Mouse (Mus musculus) CD4-positive, CD25-positive, alpha-beta regulatory T cell, adult 4 months (primary cell): ENCODE measurements at regions not wholly inside any gene's neighbourhood (a gene's known extent, or its start where the extent isn't known, plus 50 kb on each side); places are given as distances from the start of the nearest gene placed in this dataset.

Experiments
- ATAC-seq: one replicate; pipeline ENCODE4 v1.8.0; 2017

DNA sequence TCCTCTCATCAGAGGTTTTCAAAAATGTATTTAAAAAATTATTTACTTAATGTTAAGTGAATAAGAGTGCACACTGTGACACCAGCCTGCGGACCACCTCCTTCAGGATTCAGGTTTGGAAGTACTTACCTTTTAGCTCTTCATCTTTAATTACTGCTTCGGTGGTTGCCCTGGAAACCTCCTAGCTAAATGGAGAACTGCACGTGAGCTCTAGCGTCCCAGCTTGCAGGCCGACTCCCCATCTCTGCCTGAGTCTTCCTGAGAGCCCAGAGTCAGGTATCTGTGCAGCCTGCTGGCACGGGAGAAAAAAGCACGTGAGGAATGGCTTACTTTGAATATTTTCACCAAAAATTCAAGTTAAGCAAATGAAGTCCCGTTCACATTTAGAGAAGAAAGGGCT lies 207.5 kb upstream of the Klf14 start:
- no peak for ATAC-seq

DNA sequence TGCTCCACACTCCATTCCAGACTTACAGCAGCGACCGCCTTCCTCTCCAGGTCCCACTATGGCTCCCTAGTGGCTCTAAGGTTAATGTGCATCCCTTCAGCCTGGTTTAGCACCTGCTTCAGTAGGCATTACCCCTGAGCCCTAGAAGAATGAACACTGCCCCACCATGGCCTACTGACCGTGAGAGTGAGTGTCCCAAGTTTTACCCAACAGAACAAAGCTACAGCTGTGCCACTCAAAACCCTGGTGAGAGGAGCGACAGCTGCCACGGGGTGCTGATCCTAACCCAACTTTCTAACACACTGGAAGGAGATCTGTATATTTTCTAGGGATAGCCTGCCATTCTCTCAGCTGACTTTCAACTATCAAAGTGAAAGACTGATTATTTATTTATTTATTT lies 208.9 kb upstream of the Klf14 start:
- no peak for ATAC-seq

DNA sequence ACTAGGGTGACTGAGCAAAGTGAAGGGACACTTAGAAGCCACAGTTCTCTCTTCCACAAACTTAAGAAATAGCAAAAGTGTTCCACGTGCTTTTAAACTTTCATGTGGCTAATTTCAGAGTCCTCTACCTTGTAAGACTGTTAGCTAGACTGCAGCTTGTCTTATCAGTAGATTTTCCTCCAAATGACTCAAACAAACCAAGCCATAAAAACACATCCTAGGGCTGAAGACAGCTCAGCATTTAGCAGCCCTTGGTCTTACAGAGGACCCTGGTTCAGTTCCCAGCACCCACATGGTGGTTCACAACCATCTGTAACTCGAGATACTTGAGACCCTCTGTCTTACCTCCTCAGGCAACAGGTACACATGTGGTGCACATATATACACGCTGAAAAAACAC lies 209.9 kb upstream of the Klf14 start:
- no peak for ATAC-seq

DNA sequence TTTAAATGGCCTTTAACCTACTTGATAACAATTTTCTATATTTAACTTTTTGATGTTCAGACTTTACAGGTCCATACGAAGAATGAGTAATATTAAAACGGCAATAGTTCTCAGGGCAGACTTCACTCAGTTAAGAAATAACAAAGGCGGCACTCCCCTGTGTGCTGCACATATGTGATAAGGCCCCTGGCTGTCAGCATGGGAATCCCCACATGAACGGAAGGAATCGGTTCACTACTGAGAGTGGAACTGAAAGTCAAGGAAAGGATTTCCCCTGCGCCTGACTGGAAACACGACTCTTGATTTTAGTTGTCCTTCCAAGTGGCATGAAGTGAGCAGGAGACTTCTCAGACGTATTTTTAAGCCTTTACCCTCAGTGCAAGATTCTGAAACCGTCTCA lies 210.5 kb upstream of the Klf14 start:
- ATAC-seq = peak; percentile 88

DNA sequence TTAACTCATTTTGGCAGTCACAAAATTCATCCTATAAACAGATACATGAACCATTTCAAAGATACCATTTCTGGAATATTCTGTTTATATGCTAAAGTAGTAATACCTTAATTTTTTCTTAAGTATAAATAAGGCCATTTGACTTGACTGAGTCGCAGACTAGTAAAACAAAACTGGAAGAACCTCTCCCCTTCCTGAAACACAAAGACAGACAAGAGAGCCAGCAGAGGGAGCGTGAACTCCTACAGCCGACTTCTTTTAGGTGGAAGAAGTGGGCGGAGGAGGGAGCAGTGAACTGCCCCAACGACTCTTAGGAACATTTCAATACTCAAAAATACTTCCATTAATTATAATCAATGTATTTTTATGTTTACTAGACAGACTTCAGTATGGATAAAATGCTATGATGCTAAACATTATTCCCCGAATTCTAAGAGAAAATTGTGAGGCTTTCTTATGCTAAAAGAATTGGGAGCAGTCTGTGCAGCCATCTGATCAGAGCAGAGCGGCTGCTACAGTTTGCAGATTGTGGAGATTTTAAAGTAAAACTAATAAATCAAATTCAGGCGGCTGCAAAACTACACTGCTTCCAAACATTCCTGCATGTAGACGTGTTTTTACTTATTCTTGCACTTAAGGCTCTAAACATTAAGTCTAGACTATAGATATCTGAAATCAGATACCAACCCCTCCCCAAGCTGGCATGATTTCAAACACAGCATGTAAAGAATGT lies 211.2 kb upstream of the Klf14 start:
- ATAC-seq = no peak

DNA sequence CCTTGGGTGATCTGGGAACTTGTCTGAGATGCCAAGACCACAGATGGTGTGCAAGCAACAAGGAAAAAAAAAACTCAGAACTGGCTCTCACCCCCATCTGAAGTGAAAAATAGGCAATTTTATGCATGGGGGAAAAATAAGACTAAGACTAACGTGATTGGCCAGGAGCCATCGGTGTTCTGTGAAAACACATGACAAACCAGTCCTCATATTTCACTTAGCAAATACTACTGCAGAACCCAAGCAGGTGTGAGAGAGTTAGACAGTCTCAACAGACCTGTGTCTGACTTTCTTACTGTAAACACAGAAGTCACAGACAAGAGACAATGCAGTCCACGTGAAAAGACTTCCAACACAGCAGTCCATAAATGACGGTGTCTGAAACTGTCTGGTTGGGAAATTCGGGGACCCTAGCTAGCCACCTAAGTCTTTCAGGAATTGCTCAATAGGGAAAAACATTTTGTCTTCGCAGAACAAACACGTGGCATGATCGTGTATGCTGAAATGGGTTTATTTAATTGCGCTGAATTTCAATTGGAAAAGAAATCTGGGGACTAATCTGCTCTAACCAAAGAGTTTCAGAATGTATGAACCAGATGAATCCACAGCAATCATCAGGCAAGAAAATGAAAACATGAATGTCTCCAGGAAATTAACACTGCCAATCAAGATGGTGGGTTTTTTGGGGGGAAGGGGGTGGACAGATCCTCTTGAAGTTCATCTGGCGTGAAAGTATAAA lies 213.1 kb upstream of the Klf14 start:
- no peak for ATAC-seq

DNA sequence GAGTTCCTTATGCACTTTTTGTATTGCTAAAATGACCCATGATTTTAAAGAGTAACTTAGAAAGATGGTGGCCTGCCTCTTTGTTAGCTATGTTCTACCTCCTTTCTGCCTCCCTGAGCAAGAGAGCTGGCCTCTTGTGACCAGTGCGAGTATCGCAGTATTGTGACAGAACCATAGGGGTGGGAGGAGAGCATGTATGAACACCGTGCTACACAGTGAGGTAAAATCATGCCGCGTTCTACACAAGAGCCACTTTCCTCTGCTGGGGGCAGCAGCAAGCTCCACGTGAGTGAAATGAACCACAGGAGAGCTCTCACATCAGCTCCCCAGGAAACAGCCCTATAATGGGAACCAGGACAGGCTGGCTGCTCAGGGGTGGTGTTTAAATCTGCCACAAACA lies 216.9 kb upstream of the Klf14 start:
- ATAC-seq = peak; percentile 5

DNA sequence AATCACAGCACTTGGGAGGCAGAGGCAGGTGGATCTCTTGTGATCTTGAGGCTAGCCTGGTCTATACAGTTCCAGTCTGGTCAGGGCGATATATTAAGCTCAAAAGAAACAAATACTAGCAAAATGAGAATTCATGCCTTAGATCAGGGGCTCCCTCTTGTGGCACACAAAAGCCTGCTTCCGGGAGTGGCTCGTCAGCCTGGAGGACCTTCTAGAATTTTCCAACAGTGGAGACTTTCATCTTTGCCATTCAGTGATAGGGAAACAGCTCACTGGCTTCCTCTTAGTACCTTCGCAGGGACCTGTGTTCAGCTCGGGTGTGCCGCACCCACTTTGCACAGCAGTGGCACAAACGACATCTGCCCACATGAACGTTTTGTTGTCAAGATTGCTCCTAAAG lies 217.5 kb upstream of the Klf14 start:
- ATAC-seq = peak; percentile 87

DNA sequence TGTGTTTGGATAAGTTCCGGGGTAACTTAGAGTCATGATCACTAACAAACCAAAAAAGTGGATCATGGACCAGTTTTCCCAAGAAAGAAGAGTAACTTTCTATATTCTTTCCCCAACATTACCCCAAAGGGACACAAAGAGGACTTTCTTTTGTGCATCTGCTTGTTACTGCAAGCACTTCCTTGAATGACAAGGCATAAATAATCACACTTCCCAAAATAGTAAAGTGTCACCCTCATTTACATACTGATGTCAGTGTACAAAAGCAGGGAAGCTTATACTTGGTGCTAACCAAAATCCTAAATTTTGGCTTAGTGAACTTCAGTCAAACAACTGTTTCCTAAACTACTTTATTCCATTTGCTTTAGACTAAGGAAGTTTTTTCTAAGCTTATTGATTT lies 218.0 kb upstream of the Klf14 start:
- ATAC-seq = no peak

DNA sequence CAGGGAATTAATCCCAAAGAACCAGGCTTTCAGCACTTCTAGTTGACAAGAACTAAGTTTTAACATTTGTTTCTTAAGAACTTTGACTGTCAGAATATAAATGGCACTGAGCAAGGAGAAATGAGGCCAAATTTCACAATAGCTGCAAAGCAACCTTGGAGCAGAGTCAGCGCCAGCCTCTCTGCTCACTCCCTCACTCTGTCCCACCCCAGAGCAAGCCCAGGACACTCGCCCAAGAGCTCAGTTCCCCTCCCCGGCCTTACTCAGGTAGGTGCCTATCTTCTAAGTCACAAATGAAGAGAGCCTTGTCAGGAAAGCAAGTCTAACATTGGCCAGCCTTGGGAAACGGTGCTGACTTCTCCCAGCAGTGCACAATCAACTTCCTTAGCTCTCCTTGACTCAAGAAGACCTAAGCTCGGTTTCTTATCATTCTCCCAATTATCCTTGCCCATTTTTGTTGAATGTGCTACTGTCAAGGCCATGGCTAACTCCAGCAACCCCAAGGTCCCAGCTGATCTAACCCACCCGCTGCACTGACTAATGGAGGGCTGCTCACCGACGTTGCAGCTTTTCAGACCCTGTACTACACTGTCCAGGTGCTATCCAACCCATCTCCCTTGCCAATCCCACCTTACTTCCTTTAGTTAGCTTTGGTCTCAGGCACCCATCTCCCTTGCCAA lies 219.5 kb upstream of the Klf14 start:
- no peak for ATAC-seq

DNA sequence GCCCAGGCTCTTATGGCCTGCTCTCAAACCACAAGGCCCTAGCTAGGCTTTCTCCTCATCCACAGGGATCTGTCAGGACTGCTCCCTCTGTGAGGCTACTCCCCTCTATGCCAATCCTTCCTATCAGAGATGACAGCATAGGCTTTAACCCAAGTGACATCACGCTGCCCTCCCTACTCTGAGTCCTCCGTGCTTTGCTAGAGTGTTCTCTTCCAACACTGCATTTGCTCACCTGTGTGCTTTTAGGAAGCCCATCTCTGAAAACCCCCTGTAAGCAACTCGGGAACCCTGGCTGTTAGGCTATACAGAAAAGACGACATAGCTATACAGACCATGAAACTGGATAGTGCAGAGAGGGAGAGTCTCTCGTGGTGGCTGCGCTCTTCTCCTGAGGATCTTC lies 216.3 kb upstream of the Mkln1 start:
- ATAC-seq = no peak

DNA sequence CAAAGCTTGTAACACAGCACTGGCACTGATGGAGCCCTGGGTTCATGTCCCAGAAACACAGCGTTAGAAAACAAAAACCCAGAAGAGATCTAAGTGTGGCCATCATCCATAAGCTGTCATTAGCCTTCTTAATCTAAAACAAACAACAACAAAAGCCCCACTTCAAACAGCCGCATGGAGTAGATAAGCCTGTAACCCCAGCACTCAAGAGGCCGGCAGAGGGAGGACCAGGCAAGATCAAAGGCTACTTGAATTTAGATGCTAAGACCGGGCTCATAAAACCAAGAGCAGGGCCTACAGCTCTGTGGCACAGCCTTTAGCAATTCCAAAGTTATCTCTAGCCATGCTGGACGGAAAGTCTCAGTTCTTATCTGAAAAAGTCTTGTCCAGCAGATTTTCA lies 215.4 kb upstream of the Mkln1 start:
- no peak for ATAC-seq

DNA sequence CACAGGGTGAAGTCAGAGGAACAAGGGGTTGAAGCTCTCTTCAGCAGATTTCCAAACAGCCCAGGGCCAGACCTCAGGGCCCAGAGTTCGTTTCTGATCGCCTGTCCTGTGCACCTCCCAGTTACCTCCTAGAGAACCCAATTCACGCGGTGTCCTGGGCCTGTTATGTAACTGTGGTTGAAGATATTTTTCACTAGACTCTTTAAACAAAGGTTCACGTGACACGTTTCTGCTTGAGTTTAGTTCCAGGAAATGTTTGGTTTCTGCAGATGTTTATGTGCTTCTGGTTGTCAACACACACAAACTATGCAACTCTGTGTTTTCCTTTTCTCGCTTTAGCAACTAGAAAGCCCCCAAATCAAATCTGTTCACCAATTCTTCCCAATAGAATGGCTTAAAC lies 214.0 kb upstream of the Mkln1 start:
- ATAC-seq = peak; percentile 66

DNA sequence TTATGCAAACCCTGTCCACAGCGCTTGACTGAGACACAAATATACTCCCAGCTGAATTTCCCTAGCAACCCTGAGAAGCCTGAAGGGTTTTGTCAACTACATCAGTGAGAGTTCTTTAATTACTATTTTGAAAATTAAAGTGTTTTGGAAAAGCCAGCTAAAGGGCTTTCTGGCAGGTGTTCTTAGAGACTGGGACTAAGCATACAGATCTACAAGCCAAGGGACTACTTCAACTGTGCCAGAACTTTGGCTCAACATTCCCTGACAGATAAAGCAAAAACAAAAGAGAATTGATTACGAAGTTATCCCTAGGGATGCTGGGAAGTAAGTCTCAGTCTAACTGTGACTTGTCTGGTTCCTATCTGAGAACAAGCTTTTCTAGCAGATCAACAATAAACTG lies 213.4 kb upstream of the Mkln1 start:
- ATAC-seq = no peak

DNA sequence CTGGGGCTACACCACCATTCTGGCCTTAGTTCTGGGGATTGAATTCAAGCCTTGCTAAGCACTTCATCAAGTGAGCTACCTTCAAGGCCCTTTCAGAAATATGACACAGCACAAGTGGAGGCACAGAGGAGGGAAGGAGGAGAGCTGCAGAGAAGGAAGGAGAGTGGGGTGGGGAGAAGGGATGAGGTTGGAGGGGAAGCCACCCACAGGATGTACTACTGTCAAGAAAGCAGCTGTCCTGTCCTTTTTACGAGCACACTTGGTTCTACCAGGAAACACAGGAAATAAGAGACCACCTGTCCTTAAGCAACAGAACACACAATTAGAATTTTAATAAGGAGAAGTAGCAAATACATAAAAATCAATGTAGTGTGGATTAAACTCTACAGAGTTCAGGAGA lies 210.5 kb upstream of the Mkln1 start:
- ATAC-seq = peak; percentile 22

DNA sequence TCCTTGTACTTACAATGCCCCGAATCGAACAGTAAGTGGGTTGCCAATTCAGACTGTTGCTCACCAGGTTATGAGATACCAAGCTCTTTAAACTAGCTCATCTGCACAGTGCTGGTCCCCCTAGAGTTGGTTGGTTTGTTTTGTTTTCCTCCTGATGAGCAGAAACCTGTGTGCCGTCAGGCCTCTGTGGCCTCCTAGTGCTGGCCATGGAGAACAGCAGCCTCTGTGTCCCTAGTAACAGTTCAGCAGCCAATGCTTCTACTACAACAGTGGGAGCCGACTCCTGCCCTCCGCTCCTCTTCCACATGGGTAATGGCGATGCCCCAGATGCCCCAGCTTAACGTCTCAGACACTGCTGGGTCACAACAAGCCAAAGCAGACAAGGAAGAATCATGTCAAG lies 209.5 kb upstream of the Mkln1 start:
- ATAC-seq = peak; percentile 40

DNA sequence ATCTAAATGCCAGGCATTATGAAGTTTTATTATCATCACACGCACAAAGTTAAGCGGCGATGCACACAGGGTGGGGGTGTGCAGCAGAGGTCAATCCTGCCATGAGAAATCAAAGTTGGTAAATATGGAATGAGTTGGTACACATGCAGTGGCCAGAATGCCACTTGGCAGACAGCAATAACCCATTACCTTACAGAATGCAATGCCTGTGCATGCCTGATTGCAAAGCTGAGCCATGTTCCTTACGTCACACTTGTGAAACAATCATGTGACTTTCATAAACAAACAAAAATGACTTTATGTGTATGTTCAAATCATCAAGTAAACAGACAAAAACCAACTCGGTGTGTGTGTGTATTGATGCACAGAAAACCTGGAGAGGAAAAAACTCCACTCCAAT lies 208.5 kb upstream of the Mkln1 start:
- ATAC-seq = no peak

DNA sequence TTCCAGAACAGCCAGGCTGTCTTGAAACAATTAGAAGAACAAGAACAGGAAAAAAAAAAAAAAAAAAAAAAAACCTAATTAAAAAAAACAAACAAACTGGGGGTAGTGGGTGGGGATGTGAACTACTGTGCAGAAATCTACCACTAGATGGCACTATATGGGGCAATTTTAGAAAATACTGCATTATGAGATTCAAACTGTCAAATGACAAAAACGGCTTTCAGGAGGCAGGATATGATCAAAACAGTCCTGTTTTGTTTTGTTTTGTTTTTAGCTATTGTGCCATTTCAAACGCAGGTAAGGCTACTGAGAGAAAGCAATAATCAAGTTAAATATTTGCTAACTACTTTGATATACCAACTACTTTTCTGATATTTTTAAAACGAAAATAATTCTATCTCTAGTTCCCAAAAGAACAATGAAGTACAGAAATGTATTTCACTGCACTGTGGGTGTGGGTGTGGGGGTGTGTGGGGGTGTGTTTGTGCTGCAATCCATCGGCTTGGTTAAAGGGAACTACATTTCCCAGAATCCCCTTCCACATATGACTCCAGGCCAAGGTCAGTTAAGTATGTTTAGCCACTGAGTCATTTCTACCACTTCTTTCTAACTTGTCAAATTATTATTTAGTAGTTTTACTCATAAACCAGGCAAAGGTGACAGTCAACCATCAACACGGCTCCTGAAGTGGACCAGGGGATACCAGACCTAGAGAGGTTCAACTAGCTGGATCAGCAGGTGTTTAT lies 207.7 kb upstream of the Mkln1 start:
- ATAC-seq = peak; percentile 44

DNA sequence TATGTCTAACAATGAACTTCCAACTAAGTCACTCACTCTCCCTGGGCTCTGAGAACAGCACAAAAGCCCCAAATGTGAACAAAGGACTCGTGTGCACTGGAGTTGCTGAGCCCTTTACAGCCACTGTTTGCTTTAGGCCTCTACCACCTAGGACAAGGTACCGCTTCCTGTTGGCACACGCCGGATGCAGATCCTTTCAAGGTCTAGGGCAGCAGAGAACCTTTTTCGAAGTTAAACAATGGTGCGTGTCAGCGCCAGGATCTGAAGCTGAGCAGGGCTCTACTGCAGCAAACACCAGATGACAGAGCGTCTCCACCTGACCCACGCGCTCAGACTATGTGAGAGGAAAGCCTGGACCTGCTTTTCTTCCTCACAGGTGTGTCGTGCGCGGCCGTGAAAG lies 207.0 kb upstream of the Mkln1 start:
- ATAC-seq = peak; percentile 70

DNA sequence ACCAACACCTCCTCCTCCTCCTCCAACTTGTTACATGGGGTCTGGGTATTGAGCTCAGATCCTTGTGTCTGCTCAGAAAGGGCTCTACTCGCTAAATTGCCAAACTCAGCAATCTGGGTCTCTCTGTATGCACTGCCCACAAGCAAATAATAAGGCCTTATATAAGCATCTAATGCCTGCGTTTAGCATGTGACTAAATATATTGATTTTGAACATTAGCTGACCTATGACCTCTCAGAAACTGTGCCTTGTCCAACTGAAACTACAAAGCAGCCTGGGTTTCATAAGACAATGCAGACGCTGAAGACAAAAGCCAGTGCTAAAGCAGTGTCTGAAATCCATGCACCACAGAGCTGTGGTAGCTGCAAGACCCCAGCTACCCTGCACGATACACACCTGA lies 206.3 kb upstream of the Mkln1 start:
- ATAC-seq = no peak

DNA sequence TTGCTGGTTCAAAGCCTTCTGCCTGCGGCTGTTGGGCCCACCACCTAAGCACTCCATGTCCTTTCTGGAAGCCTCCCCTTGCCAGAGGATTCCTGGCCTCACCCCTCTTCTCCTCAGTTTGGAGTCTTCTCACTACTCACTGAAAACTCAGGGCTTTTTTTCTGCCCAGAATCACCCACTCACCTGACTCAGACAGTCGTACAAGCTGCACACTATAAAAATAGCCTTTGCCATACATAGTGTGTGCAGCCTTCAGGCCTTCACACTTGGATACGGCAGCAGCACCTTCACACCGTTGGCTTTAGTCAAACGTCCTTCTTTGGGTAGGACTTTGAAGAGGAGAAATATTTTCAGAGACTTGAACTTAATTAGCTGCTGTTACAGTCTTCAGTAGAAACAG lies 205.3 kb upstream of the Mkln1 start:
- no peak for ATAC-seq

DNA sequence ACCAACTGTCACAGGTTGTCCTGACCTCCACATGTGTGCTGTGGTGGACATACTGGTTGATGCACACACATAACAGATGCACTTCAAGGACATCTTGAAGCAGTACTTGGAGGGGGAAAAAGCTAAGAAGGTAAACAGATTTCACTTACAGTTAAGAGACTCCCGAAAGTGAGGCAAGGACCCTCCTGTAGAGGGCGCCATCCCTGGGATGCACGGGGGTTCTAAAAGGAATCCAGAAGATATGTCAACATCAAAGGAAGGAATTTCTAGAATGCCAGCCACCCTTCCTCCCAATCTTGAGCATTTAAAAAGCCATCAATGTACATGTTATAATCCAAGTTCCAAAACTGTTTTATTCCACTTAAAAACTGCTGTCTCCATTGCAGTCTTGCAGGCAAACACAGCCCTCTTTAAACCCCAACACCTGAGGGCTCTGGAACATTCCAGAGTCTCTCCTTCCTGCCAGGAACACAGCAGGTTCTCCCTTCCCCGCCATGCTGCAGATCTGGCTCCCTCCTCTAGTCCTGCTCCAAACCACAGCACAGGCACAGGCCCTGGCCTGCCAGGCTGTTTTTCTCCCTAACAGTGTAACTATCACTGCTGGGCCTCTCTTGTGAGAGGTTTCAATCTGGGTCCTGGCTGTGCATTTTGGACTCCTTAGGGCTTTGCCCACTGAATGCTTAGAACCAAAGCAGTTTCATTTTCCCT lies 200.8 kb upstream of the Mkln1 start:
- ATAC-seq = no peak

DNA sequence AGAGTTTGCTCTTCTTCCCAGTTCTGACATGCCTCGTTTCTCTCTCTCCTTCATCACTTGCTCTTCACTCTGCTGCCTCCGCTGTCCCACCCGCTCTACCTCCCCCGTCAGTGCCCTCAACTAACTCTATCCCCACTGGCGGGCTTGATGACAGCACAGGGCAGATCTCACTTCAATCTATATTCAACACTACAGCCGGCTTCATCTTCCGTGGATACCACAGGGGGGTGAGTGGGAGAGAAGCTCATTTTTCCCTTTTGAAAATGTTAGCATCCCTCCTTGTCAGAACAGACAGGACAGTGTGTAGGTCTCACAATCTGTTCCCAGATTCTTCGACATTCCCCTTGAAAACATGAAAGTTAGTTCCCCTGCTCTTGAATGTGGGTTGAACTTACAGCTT lies 200.2 kb upstream of the Mkln1 start:
- ATAC-seq = no peak
